8 mouse cellular contexts compared by ENCODE assay signal in genomic region chr1:105711227-105711626, GRCm38 (mm10). TPM values are rescaled to one million over a fixed set of nuclear protein-coding genes. Genes with fewer than 3 reads are reported as not detected.
DNase-seq lines count a peak whose midpoint lies in the region; ATAC-seq and TF ChIP-seq lines count a peak whose summit lies in the region.

No protein-coding gene starts in this region.

- H3K9ac ChIP-seq in embryonic facial prominence, embryonic 11.5 days (replicated peaks; ENCODE audit: low read length) = no peak overlapping the region

- H3K36me3 ChIP-seq in embryonic facial prominence, embryonic 11.5 days (replicated peaks; ENCODE audit: control insufficient read depth, insufficient read depth, low read depth, low read length) = no peaks in the 10 kb centered on the region
- peaks cover 39% of the 10 kb centered on the region for H3K36me3 ChIP-seq in embryonic facial prominence, embryonic 10.5 days (replicated peaks)

- 60% methylated on average over 1 of the region's 1 CpGs for WGBS in embryonic facial prominence, embryonic 11.5 days
- 61% methylated on average over 1 of the region's 1 CpGs for WGBS in embryonic facial prominence, embryonic 10.5 days

- intact Hi-C loops in left cerebral cortex, adult 2 months (cut with DNase I) = no loop called here
- intact Hi-C loops in left cerebral cortex, postnatal 36 days (cut with DNase I) = loop anchor here (5.0 kb wide), 1 partner anchor 49 kb away; the partner anchor contains the start of genes Pign and Relch

- TF ChIP-seq CTCF in left cerebral cortex, adult 2 months (IDR thresholded peaks at IDR 0.05) = peak; percentile 84

- H3K9me3 ChIP-seq in embryonic facial prominence, embryonic 11.5 days (replicated peaks; ENCODE audit: control insufficient read depth, low read length) = no peaks in the 10 kb centered on the region
- H3K9me3 ChIP-seq in embryonic facial prominence, embryonic 10.5 days = no peaks in the 10 kb centered on the region

- H3K27ac ChIP-seq in embryonic facial prominence, embryonic 11.5 days (replicated peaks; ENCODE audit: low read depth, low read length) = no peak overlapping the region
- H3K27ac ChIP-seq in embryonic facial prominence, embryonic 10.5 days (replicated peaks) = no peak overlapping the region
- no peak overlapping the region for H3K27ac ChIP-seq in left cerebral cortex, adult 2 months

- no peak overlapping the region for H3K4me3 ChIP-seq in embryonic facial prominence, embryonic 11.5 days (ENCODE audit: low read depth, low read length)
- H3K4me3 ChIP-seq in embryonic facial prominence, embryonic 10.5 days = no peak overlapping the region
- H3K4me3 ChIP-seq in left cerebral cortex, adult 2 months = no peak overlapping the region

- no peak overlapping the region for H3K4me2 ChIP-seq in embryonic facial prominence, embryonic 11.5 days (ENCODE audit: low read depth, low read length)

- H3K4me1 ChIP-seq in embryonic facial prominence, embryonic 11.5 days (ENCODE audit: control insufficient read depth, insufficient read depth, low read length) = no peaks in the 10 kb centered on the region
- no peaks in the 10 kb centered on the region for H3K4me1 ChIP-seq in embryonic facial prominence, embryonic 10.5 days

- no peaks in the 10 kb centered on the region for H3K27me3 ChIP-seq in embryonic facial prominence, embryonic 11.5 days (ENCODE audit: control insufficient read depth, insufficient read depth, low read length)
- H3K27me3 ChIP-seq in embryonic facial prominence, embryonic 10.5 days (replicated peaks; ENCODE audit: low read depth, poor library complexity, severe bottlenecking) = no peaks in the 10 kb centered on the region

- DNase-seq in embryonic facial prominence, embryonic 11.5 days (ENCODE audit: low spot score) = peak; percentile 57
- no peak for DNase-seq in embryonic facial prominence, embryonic 10.5 days (ENCODE audit: low spot score)
- no peak for DNase-seq in left cerebral cortex, adult 2 months (ENCODE audit: extremely low spot score in 1 of 2, low spot score in 2 of 2)
- no peak for DNase-seq in left cerebral cortex, postnatal 36 days (ENCODE audit: low spot score in 2 of 2)
- peak; percentile 69 for DNase-seq in CD4-positive, CD25-positive, alpha-beta regulatory T cell, adult 2 months (ENCODE audit: low read depth, low spot score)
- peak; percentile 29 for DNase-seq in c-Kit-positive CD71-positive TER-119-positive erythroid progenitor cells, embryonic 14.5 days (ENCODE audit: low spot score)
- DNase-seq in thymus, postnatal 4 days = peak; percentile 58
- DNase-seq in ovary, postnatal 14 days (ENCODE audit: low spot score) = no peak

- no peak for ATAC-seq in embryonic facial prominence, embryonic 11.5 days (replicated peaks; ENCODE audit: insufficient number of reproducible peaks, low FRiP score, low TSS enrichment, low read depth)

RNA-seq across cellular contexts. Expression of gene Relch, which starts 47.6 kb away (rescaled TPM):
- polyA plus RNA-seq in embryonic facial prominence, embryonic 11.5 days (2014; fragmentation: Nextera tagmentation; extraction: Ambion mirVana) = 19.7 and 19.8 TPM in 2 replicates
- polyA plus RNA-seq in embryonic facial prominence, embryonic 10.5 days (2016; fragmentation: Nextera tagmentation; extraction: Ambion mirVana) = 22.2 and 23.2 TPM in 2 replicates
- total RNA-seq in left cerebral cortex, adult 2 months (2021) = 10 to 100 TPM; 94.0 to 98.8 TPM
- total RNA-seq in left cerebral cortex, postnatal 36 days (2021) = 100 to 1,000 TPM in 1 of 2 experiments, 10 to 100 TPM in 1; 88.2 to 109 TPM

RNA-seq across cellular contexts. Expression of gene Pign, which starts 47.8 kb away (rescaled TPM):
- polyA plus RNA-seq in embryonic facial prominence, embryonic 11.5 days (2014; fragmentation: Nextera tagmentation; extraction: Ambion mirVana) = 12.6 and 14.9 TPM in 2 replicates
- 12.8 and 13.6 TPM in 2 replicates for polyA plus RNA-seq in embryonic facial prominence, embryonic 10.5 days (2016; fragmentation: Nextera tagmentation; extraction: Ambion mirVana)
- total RNA-seq in left cerebral cortex, adult 2 months (2021) = 10 to 100 TPM; 18.7 to 20.9 TPM
- 10 to 100 TPM; 17.8 to 19.2 TPM for total RNA-seq in left cerebral cortex, postnatal 36 days (2021)

Comparison
In these comparisons a context has a peak if more than half of its experiments do, and no peak if none do; other contexts are left out.
1. DNase-seq: peak in embryonic facial prominence, embryonic 11.5 days (single experiment), CD4-positive, CD25-positive, alpha-beta regulatory T cell, adult 2 months (single experiment), c-Kit-positive CD71-positive TER-119-positive erythroid progenitor cells, embryonic 14.5 days (single experiment) and thymus, postnatal 4 days (single experiment); none in embryonic facial prominence, embryonic 10.5 days (single experiment), left cerebral cortex, adult 2 months (0 of 2), left cerebral cortex, postnatal 36 days (0 of 2) and ovary, postnatal 14 days (single experiment).